Mouse (Mus musculus): ENCODE results near the gene Tmem59l. TPM values are rescaled to one million over a fixed set of nuclear protein-coding genes. Genes with fewer than 3 reads are reported as not detected.

Gene Tmem59l
- polyA plus RNA-seq, 1 experiment, result 10.5 TPM

GRCm38 (mm10) chr8:70492664-70493640 is 5.8 kb upstream of the Tmem59l start, which contains the start of gene Crlf1:
Gene Crlf1, plus strand, starts transcription at chr8:70493158.
- under 1% methylated on average over 72 of the region's 93 CpGs for WGBS
- TF ChIP-seq POLR2A (IDR thresholded peaks at IDR 0.05; ENCODE audit: borderline replicate concordance, extremely low read depth, low read depth, low read length) (no peak), CTCF (IDR thresholded peaks at IDR 0.05; ENCODE audit: insufficient read depth, low read length) (no peak)
- peak; percentile 50 for DNase-seq
- Histone ChIP-seq H3K4me1 (ENCODE audit: control insufficient read depth, insufficient read depth, low read length) (peaks cover 14% of the 10 kb centered on the region), H3K4me3 (replicated peaks; ENCODE audit: extremely low read depth, low read depth, low read length) (peak within 1 kb of the TSS; percentile 34)

DNA sequence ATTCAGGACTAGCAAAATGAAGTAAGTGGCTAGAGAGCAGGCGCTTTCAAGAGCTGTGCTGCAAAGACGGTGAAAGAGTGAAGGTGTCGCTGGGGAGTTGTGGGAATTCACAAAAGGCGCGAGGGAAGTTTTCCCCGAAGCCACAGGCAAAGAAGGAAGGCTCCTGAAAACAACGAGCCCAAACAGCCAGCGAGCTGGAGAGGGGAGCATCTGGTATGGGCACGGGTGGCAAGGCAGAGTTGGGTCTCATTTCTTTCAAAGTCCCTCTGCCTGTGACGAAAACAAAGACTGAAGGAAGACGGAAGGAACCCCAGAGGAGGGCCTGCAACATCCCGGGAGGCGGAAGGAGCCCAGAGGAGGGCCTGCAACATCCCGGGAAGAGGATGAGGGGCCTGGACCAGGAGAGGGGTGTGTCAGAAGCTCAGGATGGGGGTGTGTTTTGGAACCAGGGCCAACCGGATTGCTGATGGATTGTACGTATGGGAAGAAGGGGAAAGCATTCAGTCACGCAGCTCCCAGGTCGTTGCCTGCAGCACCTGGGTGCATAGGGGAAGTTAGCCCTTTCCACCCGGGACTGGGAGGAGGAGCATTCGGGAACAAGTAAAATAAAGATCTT is 3.8 kb upstream of the Tmem59l start:
- DNase-seq, result no peak
- TF ChIP-seq POLR2A (IDR thresholded peaks at IDR 0.05; ENCODE audit: borderline replicate concordance, extremely low read depth, low read depth, low read length), result no peak
- no peak for TF ChIP-seq CTCF (IDR thresholded peaks at IDR 0.05; ENCODE audit: insufficient read depth, low read length)
- H3K4me1 ChIP-seq (ENCODE audit: control insufficient read depth, insufficient read depth, low read length), result peaks cover 16% of the 10 kb centered on the region
- no peak overlapping the region for H3K4me3 ChIP-seq (replicated peaks; ENCODE audit: extremely low read depth, low read depth, low read length)
- 8% methylated on average over 20 of the region's 20 CpGs for WGBS

GRCm38 (mm10) chr8:70490061-70490879 is 3.1 kb upstream of the Tmem59l start:
- whole genome bisulfite sequencing, result 24% methylated on average over 10 of the region's 10 CpGs
- Histone ChIP-seq H3K4me1 (ENCODE audit: control insufficient read depth, insufficient read depth, low read length) (peaks cover 16% of the 10 kb centered on the region), H3K4me3 (replicated peaks; ENCODE audit: extremely low read depth, low read depth, low read length) (no peak overlapping the region)
- DNase-seq, result peak; percentile 64
- no peak for TF ChIP-seq POLR2A (IDR thresholded peaks at IDR 0.05; ENCODE audit: borderline replicate concordance, extremely low read depth, low read depth, low read length)
- TF ChIP-seq CTCF (IDR thresholded peaks at IDR 0.05; ENCODE audit: insufficient read depth, low read length), result no peak

DNA sequence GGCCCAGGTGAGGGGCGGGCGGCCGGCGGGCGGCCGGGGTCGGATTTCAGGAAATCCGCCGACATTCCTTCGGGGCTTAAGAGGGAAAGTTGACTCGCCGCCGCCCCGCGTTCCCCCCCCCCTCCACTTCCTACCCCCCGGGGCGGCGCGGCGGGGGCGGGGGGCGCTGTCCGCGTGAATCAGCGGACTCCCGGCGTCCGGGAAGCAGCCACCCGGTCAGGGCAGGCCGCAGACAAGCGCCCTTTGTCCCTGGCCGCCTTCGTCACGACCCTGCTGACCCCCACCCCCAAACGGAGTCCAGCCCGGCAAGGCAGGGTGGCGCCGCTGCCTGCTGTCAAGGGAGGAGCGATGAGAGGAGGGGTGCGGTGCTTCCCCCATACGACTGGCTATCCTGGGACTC is 2.4 kb upstream of the Tmem59l start:
- peak overlapping the region; percentile 27 for H3K4me3 ChIP-seq (replicated peaks; ENCODE audit: extremely low read depth, low read depth, low read length)
- TF ChIP-seq POLR2A (IDR thresholded peaks at IDR 0.05; ENCODE audit: borderline replicate concordance, extremely low read depth, low read depth, low read length), result no peak
- no peak for TF ChIP-seq CTCF (IDR thresholded peaks at IDR 0.05; ENCODE audit: insufficient read depth, low read length)
- WGBS, result 2% methylated on average over 38 of the region's 41 CpGs

DNA sequence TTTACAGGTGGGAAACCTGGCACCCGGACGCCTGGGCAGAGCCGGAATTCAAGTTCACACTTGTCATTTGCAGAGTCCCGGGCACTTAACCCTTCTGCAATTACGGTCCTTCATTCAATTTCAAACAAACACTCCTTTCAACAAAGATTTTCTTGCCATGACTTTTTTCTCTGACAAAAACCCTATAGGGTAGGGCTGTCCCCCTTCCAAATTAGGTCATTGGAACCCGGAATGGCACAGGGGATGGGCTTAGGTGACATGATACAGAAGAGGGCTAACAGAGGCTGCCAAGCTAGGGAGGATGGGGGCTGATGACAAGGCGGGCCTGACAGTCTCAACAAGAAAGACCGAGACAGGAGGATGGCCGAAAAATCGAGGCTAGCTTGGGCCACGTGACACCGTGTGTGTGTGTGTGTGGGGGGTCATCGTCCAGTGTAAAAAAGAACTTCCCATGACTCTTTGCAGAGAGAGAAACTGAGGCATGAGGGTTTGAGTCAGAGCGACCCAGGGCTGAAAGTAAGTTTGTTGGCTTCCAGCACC is 1.8 kb upstream of the Tmem59l start:
- Histone ChIP-seq H3K4me3 (replicated peaks; ENCODE audit: extremely low read depth, low read depth, low read length) (no peak overlapping the region), H3K4me1 (ENCODE audit: control insufficient read depth, insufficient read depth, low read length) (peaks cover 16% of the 10 kb centered on the region)
- WGBS, result 6% methylated on average over 14 of the region's 14 CpGs
- no peak for DNase-seq
- TF ChIP-seq POLR2A (IDR thresholded peaks at IDR 0.05; ENCODE audit: borderline replicate concordance, extremely low read depth, low read depth, low read length) (no peak), CTCF (IDR thresholded peaks at IDR 0.05; ENCODE audit: insufficient read depth, low read length) (no peak)

More for the DNA sequence above, 2.4 kb upstream of the Tmem59l start:
- DNase-seq, result no peak
- peaks cover 16% of the 10 kb centered on the region for H3K4me1 ChIP-seq (ENCODE audit: control insufficient read depth, insufficient read depth, low read length)

DNA sequence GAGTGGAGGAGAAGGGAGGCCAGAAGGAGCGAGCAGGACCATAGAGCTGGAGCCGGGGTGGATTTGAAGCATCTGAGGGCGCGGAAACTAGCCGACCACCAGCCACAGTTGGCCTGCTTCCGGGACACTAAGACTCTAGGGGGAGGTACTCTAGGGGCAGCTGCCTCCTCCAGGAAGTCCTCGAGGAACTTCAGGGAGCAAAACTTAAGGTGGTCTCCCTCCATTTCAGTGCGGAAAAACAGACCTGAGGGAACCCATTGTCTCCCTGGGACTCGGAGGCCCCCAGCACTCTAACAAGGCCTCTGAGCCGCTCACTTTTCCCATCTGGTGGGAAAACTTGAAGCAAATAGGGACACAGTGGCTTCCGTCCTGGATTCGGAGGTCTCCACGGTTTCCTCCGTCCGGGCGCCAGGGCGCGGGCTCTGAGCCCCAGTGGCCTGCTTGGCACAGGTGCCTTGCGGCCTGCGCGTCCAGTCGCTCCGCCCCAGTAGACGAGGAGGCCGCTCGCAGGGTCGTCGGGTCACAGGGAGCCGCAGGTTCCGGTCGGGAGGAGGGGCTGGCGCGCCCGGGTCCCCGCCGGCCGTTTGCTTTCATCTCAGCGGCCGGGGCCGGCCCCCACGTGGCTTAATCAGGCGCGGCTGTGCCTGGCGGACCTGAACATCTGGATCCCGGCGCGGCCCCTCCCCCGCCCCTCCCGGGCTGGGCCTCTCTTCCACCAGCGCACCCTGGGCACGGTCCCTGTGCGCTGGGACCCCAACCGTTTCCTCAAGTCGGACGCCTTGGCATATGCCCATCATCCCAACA is 1.0 kb upstream of the Tmem59l start:
- peak; percentile 63 for DNase-seq

GRCm38 (mm10) chr8:70486191-70486681 is 922 bp downstream of the Tmem59l start:
- Histone ChIP-seq H3K4me3 (replicated peaks; ENCODE audit: extremely low read depth, low read depth, low read length) (no peak overlapping the region), H3K4me1 (ENCODE audit: control insufficient read depth, insufficient read depth, low read length) (peaks cover 13% of the 10 kb centered on the region)
- no peak for TF ChIP-seq CTCF (IDR thresholded peaks at IDR 0.05; ENCODE audit: insufficient read depth, low read length)
- TF ChIP-seq POLR2A (IDR thresholded peaks at IDR 0.05; ENCODE audit: borderline replicate concordance, extremely low read depth, low read depth, low read length), result no peak
- DNase-seq, result no peak
- 59% methylated on average over 7 of the region's 7 CpGs for WGBS

More for the DNA sequence above, 1.0 kb upstream of the Tmem59l start:
- Histone ChIP-seq H3K4me3 (replicated peaks; ENCODE audit: extremely low read depth, low read depth, low read length) (no peak overlapping the region), H3K4me1 (ENCODE audit: control insufficient read depth, insufficient read depth, low read length) (peaks cover 13% of the 10 kb centered on the region)
- 6% methylated on average over 54 of the region's 55 CpGs for WGBS
- no peak for TF ChIP-seq POLR2A (IDR thresholded peaks at IDR 0.05; ENCODE audit: borderline replicate concordance, extremely low read depth, low read depth, low read length)
- TF ChIP-seq CTCF (IDR thresholded peaks at IDR 0.05; ENCODE audit: insufficient read depth, low read length), result no peak

DNA sequence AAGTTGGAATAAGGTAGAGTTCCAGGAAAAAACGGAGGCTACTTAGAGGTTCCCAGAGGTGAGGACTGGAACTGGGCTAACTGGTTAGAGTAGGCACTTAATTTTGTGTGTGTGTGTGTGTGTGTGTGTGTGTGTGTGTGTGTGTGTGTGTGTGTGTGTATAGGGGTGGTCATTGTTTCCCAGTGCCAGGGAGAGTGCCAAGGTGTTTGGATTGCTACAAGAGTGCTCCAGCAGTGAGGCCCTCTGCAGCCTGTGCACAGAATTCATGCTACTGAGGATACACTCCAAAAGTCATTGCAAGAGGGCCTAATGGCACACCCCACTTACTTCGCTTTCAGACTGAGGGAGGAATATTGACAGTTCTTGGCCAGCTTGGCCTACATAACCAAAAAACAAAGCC is 4.2 kb downstream of the Tmem59l start:
- no peak for TF ChIP-seq CTCF (IDR thresholded peaks at IDR 0.05; ENCODE audit: insufficient read depth, low read length)
- no peak for TF ChIP-seq POLR2A (IDR thresholded peaks at IDR 0.05; ENCODE audit: borderline replicate concordance, extremely low read depth, low read depth, low read length)
- Histone ChIP-seq H3K4me1 (ENCODE audit: control insufficient read depth, insufficient read depth, low read length) (peaks cover 2% of the 10 kb centered on the region), H3K4me3 (replicated peaks; ENCODE audit: extremely low read depth, low read depth, low read length) (no peak overlapping the region)
- no peak for DNase-seq
- 55% methylated on average over 2 of the region's 2 CpGs for WGBS
